Mouse (Mus musculus) forebrain, embryonic 16.5 days (tissue): ENCODE data around the gene Nol9. TPM values are rescaled to one million over a fixed set of nuclear protein-coding genes. Genes with fewer than 3 reads are reported as not detected.
A peak's percentile ranks its signal among the peaks of the same experiment; 100 is the strongest.

Experiments
- ATAC-seq: fragments of 200-750 bp; cut with Nextera tagmentation; 2 replicates; pipeline ENCODE4 v1.8.0; 2017; ENCODE audit warnings: mild to moderate bottlenecking, moderate library complexity
- H3K27ac ChIP-seq: fragments of 300-500 bp; sonication (generic); 2 replicates; pipeline ENCODE4 v1.5.1; 2014; ENCODE audit warnings: low read length, control low read depth
- H3K27me3 ChIP-seq: fragments of 300-500 bp; sonication (generic); replicated peaks from 2 replicates; pipeline ENCODE4 v1.6.1; 2014; ENCODE audit warnings: low read length; ENCODE audit not compliant: control insufficient read depth, insufficient read depth
- H3K36me3 ChIP-seq: fragments of 300-500 bp; sonication (generic); 2 replicates; pipeline ENCODE4 v1.6.1; 2014; ENCODE audit not compliant: control insufficient read depth, insufficient read depth
- H3K4me1 ChIP-seq: fragments of 300-500 bp; sonication (generic); replicated peaks from 2 replicates; pipeline ENCODE4 v1.6.1; 2014; ENCODE audit warnings: low read length; ENCODE audit not compliant: control insufficient read depth, insufficient read depth
- H3K4me2 ChIP-seq: fragments of 300-500 bp; sonication (generic); 2 replicates; pipeline ENCODE4 v1.6.1; 2014; ENCODE audit warnings: mild to moderate bottlenecking, low read length, control low read depth
- H3K4me3 ChIP-seq: fragments of 300-500 bp; sonication (generic); replicated peaks from 2 replicates; pipeline ENCODE4 v1.5.1; 2014; ENCODE audit warnings: mild to moderate bottlenecking, low read length, control low read depth
- H3K9ac ChIP-seq: fragments of 300-500 bp; sonication (generic); replicated peaks from 2 replicates; pipeline ENCODE4 v1.6.1; 2014; ENCODE audit warnings: low read depth, low read length, control low read depth
- H3K9me3 ChIP-seq: fragments of 300-500 bp; sonication (generic); 2 replicates; pipeline ENCODE4 v1.6.1; 2016; ENCODE audit warnings: low read length; ENCODE audit not compliant: control insufficient read depth
- WGBS: fragments of 180-500 bp; shearing (Covaris S2); extraction: QIAGEN DNeasy Blood & Tissue Kit; methylation state at CpG from one replicate; pipeline ENCODE4 v1.1.7; 2014; 5-methylcytosine and 5-hydroxymethylcytosine counted together
- polyA plus RNA-seq: library from polyadenylated mRNA; unstranded; fragments of >200 nt; fragmentation: Nextera tagmentation; extraction: Ambion mirVana; gene quantifications from 2 replicates; pipeline ENCODE4 v1.2.1, GENCODE M21; 2015

Gene Nol9
- polyA plus RNA-seq, 1 experiment from 2014 or later, result 25.1 TPM

- Histone ChIP-seq H3K4me1 (no peaks in the 10 kb centered on the region), H3K9ac (no peak overlapping the region), H3K4me2 (no peak overlapping the region), H3K27ac (no peak overlapping the region), H3K9me3 (no peaks in the 10 kb centered on the region), H3K27me3 (no peaks in the 10 kb centered on the region), H3K4me3 (no peak overlapping the region), H3K36me3 (no peaks in the 10 kb centered on the region)
- ATAC-seq, result no peak
- 75% methylated on average over 7 of the region's 7 CpGs for WGBS
Observed at GRCm38 (mm10) chr4:152079931-152080330, 40.8 kb downstream of the Nol9 start.

DNA sequence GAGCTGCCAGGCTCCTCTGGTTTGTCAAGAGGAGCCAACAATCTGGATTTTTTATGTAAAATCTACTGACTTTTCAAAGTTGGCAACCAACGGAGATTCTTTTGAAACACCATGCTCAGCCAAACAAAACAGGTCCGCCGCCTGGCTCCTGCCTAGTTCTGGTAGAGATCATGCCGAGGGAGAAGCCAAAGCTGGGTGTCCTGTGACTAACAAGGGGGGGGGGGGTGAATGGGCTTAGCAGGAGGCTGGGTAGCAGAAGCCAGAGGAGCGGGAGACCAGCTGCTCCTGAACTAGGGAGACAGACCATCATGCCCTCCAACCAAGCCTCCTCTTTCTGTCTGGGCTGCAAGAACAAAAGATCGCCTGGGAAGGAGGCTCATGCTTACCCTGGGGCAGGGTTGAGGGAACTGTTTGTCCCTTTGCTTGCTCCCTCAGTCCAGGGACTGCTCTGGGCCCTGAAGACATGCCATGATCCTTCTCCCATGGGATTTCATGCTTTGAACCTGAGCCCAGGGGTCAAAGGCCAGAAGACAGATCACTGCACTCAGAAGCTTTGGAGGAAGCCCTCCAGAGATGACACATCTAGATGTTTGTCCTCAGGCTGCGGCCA is 44.6 kb downstream of the Nol9 start:
- peaks cover 22% of the 10 kb centered on the region for H3K4me1 ChIP-seq
- H3K9me3 ChIP-seq, result no peaks in the 10 kb centered on the region
- no peaks in the 10 kb centered on the region for H3K36me3 ChIP-seq
- H3K27me3 ChIP-seq, result no peaks in the 10 kb centered on the region
- no peak overlapping the region for H3K9ac ChIP-seq
- no peak overlapping the region for H3K4me3 ChIP-seq
- no peak overlapping the region for H3K27ac ChIP-seq
- WGBS, result 50% methylated on average over 7 of the region's 7 CpGs
- no peak overlapping the region for H3K4me2 ChIP-seq
- ATAC-seq, result no peak

- H3K9ac ChIP-seq, result no peak overlapping the region
- WGBS, result 94% methylated on average over 7 of the region's 7 CpGs
- no peak for ATAC-seq
- H3K4me2 ChIP-seq, result no peak overlapping the region
- H3K4me3 ChIP-seq, result no peak overlapping the region
- peaks cover 25% of the 10 kb centered on the region for H3K4me1 ChIP-seq
- no peaks in the 10 kb centered on the region for H3K36me3 ChIP-seq
- no peaks in the 10 kb centered on the region for H3K27me3 ChIP-seq
- H3K9me3 ChIP-seq, result no peaks in the 10 kb centered on the region
- H3K27ac ChIP-seq, result no peak overlapping the region
Observed at GRCm38 (mm10) chr4:152084616-152085015, 45.5 kb downstream of the Nol9 start.

- under 1% methylated on average over 48 of the region's 92 CpGs for WGBS
- peak; percentile 70 for ATAC-seq
Observed at GRCm38 (mm10) chr4:152086505-152087210, 47.5 kb downstream of the Nol9 start.

DNA sequence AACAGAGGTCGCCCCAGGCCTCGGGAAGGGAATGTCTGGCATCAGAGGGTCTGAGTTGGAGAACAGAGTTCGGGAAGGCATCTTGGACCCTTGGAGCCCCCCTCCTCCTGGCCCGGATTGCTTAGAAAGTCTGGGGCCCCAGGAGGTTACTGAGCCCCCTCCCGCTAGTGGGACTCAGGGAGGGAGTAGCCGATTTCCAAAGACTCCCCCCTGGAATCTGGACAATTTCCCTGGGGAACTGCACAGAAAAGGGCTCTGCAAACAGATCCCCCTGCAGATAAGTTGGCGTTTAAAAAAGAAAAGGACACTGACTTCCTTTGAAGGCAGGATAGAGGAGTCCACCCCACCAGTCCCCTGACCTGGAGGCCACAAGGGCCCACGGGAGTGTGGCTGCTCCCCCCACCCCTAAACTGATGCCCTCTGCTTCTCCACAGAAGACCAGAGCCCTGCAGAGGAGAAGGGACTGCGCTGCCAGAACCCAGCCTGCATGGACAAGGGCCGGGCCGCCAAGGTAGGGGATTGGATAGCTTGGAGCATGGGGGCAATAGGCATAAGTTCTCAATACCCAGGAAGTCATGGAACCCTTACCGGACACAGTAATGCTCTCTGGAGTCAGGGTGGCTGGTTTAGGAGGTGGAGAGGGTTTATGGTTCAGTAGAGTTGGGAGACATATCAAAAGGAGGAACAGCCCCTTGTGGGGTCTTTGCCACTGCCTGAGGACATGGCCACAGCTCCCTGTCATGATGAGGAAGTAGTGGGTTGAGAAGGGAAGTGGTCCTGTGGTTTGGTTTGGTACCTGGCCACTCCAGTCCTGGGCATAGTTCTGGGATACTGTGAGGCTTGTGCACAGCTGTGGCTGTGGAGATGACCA is 48.3 kb downstream of the Nol9 start:
- Histone ChIP-seq H3K4me1 (peaks cover 25% of the 10 kb centered on the region), H3K9me3 (no peaks in the 10 kb centered on the region), H3K27ac (no peak overlapping the region), H3K4me2 (peak overlapping the region; percentile 89), H3K4me3 (peak overlapping the region; percentile 78), H3K9ac (peak overlapping the region; percentile 83), H3K36me3 (no peaks in the 10 kb centered on the region), H3K27me3 (no peaks in the 10 kb centered on the region)
- 6% methylated on average over 12 of the region's 12 CpGs for WGBS
- ATAC-seq, result 0 out of 2 replicates have a peak, but pooled peaks have one; percentile 6

More at GRCm38 (mm10) chr4:152086505-152087210, 47.5 kb downstream of the Nol9 start:
- peak overlapping the region; percentile 83 for H3K9ac ChIP-seq
- H3K36me3 ChIP-seq, result no peaks in the 10 kb centered on the region
- no peaks in the 10 kb centered on the region for H3K27me3 ChIP-seq
- H3K27ac ChIP-seq, result no peak overlapping the region
- H3K4me1 ChIP-seq, result peaks cover 25% of the 10 kb centered on the region
- peak overlapping the region; percentile 78 for H3K4me3 ChIP-seq
- peak overlapping the region; percentile 89 for H3K4me2 ChIP-seq
- H3K9me3 ChIP-seq, result no peaks in the 10 kb centered on the region

DNA sequence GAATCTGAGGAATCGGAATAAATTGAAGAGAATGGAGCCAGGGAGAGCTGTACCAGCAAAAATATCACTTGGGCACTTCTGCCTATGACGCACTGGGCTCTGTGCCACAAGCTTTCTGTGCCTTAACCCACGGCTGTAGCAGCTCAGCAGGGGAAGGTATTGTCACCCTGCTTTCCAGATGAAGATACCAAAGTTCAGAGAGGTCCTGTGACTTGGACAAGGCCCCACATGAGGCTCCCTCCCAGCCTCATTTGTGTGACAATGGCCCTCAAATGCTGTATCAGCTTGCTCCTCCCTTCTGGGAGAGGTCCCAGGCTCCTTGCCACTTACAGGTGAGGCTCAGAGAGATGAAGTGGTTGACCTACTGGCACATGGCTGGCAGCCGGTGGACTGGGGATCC is 49.0 kb downstream of the Nol9 start:
- 19% methylated on average over 4 of the region's 4 CpGs for WGBS
- Histone ChIP-seq H3K27ac (no peak overlapping the region), H3K9me3 (no peaks in the 10 kb centered on the region), H3K4me2 (peak overlapping the region; percentile 89), H3K27me3 (no peaks in the 10 kb centered on the region), H3K4me3 (no peak overlapping the region), H3K9ac (no peak overlapping the region), H3K4me1 (peaks cover 28% of the 10 kb centered on the region), H3K36me3 (no peaks in the 10 kb centered on the region)
- 0 out of 2 replicates have a peak, but pooled peaks have one; percentile 23 for ATAC-seq

DNA sequence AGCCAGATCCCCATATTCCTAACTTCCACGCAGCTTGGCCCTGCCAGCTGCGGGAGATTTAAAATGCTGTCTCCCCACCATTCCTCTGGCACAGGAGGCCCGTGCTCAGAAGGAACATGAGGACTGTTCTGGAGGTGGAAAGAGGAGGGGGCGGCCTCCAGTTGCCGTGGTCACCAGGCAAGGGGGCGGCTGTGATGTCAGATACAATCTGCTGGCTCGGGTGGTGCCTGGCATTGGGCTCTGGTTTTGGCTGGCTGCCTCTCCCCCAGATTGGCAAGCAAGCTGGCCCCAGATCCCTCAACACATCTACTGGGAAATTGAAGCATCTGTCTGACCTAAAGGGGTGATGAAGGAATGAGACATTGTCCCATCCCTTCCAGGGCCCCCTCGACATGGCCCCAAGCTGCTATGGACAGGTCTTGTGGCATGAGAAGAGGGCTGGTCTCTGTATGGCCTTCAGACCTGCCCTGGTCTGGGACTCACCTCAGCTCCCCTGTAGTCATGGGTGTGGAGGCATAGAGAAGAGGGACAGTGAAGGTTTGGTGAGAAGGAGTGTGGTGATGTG is 49.5 kb downstream of the Nol9 start:
- no peak overlapping the region for H3K27ac ChIP-seq
- no peaks in the 10 kb centered on the region for H3K36me3 ChIP-seq
- 24% methylated on average over 8 of the region's 8 CpGs for WGBS
- H3K4me2 ChIP-seq, result no peak overlapping the region
- peak; percentile 48 for ATAC-seq
- H3K27me3 ChIP-seq, result no peaks in the 10 kb centered on the region
- no peak overlapping the region for H3K4me3 ChIP-seq
- no peaks in the 10 kb centered on the region for H3K9me3 ChIP-seq
- peaks cover 28% of the 10 kb centered on the region for H3K4me1 ChIP-seq
- H3K9ac ChIP-seq, result no peak overlapping the region

GRCm38 (mm10) chr4:152090191-152090590 is 51.1 kb downstream of the Nol9 start:
- 76% methylated on average over 9 of the region's 9 CpGs for WGBS
- no peak overlapping the region for H3K4me3 ChIP-seq

More at GRCm38 (mm10) chr4:152090191-152090590, 51.1 kb downstream of the Nol9 start:
- H3K27ac ChIP-seq, result no peak overlapping the region
- H3K36me3 ChIP-seq, result no peaks in the 10 kb centered on the region
- H3K4me2 ChIP-seq, result no peak overlapping the region
- no peak for ATAC-seq
- H3K9me3 ChIP-seq, result no peaks in the 10 kb centered on the region
- H3K27me3 ChIP-seq, result no peaks in the 10 kb centered on the region
- H3K4me1 ChIP-seq, result peaks cover 28% of the 10 kb centered on the region
- no peak overlapping the region for H3K9ac ChIP-seq
